Mouse (Mus musculus) gastrocnemius, postnatal 25 days (tissue): ENCODE measurements at regions not wholly inside any gene's neighbourhood (a gene's known extent, or its start where the extent isn't known, plus 50 kb on each side); places are given as distances from the start of the nearest gene placed in this dataset.
"Not testable (repeated sequence)": the region's sequence is repeated elsewhere in the genome, so short reads cannot be mapped to it uniquely, and the experiment has no call there.

ENCODE experiments used
- DNase-seq: peaks from one replicate; pipeline ENCODE4 v3.0.0; 2022

DNA sequence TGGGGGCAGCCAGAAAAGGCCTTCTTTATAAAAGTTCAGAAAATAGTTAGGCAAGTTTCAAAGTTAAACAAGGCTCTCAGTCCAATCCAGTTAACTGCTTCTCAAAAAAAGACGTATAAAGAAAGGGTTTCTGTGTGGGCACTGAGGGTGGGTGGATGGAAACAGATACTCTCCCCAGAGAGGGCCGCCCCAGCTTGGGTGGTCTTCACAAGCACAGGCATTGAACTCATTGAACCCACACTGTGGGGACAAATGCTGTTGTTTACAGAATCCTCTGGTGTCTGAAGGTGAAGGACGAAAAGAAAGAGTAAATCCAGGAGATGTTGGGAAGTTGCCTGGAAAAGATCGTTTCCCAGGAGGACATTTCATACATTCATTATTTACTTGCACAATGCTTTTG is 253.9 kb downstream of the Trib2 start:
- no peak for DNase-seq

DNA sequence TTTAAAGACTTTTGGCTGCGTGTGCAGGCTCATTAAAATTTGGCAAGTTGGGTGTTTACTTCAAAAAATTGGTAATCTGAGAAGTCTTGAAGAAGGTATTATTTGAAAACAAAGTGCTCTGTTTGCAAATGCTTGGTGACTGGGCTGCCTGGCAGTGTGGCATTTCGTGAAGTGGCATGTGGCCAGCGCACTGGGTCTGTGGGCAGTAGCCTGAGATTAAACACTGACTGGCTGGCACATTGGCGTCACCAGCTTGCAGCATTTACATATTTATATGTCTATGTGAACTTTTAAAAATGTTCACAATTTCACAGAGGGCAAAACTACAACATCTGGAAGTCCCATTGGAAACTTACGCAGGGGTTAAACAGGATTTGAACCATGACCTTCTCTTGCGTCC is 261.3 kb downstream of the Trib2 start:
- no peak for DNase-seq

DNA sequence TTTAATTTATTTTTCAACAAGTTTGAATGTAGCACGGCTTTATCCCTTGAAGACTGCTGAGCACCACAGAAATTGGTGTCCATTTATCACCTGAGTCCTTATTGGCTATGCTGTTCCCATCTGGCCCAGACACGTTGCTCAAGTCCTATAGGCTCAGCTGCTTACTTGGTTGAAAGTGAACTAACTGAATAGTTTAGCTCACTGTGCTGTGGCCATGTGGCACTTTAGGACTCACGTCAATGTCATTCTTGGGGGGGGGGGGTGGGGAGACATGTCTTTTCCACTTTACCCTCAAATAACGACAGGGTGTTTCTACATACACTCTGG is 263.1 kb downstream of the Trib2 start:
- DNase-seq: no peak

- DNase-seq: no peak
Measured at GRCm38 (mm10) chr12:15552979-15553680, 263.6 kb downstream of the Trib2 start.

DNA sequence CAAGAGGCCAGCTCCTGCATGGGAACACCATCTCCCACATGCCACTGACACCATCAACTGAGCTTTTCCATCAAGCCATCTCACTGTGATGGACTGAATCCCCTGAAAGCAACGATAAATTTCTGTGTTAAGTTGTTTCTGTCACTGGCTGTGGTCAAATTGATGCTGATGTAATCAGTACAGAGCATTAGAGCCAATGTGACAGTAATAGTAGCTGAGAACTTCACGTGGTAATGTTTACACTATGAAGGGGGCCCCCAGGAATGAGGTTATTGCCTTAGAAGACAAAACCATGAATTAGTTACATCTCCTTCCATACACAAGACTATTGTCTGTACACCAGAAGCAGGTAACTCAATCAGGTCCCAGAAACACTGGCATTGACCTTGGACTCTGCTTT is 264.5 kb downstream of the Trib2 start:
- DNase-seq: no peak

DNA sequence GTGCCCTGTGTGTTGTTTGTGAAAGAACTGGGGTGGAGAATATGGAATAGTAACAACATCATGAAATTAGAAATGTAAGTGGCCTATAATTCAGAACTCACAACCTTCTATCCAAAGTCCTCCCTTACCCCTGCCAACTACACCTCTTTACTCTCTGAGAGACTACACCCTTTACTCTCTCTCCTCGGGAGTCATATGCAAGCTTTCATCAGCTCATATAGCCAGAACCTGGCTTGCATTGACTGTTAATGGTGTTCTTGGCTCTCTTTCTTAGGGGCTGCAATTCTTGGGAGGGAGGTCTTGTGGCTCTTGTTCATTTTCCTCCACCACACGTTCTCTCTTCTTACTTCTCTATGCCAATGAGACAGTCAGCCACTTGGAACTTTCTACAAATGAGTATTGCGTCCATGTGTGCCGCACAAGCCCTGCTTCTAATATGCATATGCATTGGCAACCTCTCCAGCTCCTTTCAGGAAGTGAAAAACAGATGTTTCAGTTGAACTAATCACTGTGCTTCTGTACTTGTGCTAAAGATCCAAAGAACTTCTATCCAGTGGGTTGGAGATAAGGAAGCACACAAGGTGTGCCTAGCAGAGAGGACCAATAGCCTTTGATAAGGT is 265.3 kb downstream of the Trib2 start:
- no peak for DNase-seq

DNA sequence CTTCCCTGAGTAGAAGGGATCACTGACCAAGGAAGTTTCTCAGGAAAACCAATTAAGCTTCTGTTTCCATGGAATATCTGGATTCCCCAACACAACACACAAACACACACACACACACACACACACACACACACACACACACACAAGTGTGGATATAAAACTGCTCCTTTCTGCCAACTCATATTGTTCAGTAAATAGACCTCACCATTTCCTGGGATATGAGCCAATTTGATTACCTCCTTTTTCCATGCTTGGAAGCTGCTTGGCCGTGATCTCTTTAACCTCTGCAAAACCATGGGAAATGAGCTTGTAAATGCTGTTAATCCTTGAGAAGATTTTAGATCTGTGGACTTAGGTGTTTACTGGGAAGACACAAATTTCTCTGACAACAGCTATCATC is 272.4 kb downstream of the Trib2 start:
- DNase-seq: peak; percentile 7

- no peak for DNase-seq
Measured at GRCm38 (mm10) chr12:15542486-15542885, 274.2 kb downstream of the Trib2 start.

DNA sequence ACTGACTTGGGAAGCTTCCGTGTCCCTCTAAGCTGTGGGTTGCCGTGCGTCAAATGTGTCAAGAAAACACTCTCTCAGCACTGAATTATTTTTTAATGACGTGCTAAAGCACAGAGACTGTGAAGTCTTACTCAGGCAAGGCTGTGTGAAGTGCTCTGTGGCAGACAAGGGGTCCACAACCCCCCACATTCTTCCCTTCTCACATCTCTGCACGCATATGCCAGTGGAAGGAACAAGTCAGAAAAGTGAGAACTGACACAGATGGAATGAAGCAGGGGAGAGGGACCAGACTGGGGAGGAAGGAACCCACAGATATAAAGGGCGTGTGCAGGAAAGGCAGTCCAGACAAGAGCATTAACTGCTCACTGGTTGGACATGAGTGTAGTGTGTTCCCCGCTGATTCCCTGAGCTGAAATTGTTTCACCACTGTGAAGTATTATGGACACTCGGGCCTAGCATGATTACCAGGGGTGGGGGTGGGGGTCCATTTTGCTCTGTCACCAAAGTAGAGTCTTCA is 279.8 kb downstream of the Trib2 start:
- DNase-seq: no peak

GRCm38 (mm10) chr12:15536247-15536646 is 280.5 kb downstream of the Trib2 start:
- no peak for DNase-seq

DNA sequence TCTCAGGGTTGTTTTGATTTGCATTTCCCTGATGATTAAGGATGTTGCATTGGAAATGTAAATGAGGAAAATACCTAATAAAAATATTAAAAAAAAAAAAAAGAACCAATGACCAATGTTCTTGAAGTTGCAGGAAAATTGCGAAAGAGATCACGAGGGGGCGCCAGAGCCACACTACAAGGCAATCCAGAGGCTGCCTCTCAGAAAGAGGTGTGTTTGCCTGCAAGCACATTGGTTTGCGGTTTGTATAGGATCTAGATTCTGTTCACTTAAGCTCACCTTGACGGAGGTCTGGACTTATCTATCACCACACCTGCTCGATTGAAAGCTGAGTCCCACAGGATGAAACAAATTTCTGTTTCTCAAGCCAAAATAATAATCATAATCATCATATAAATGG is 280.9 kb downstream of the Trib2 start:
- peak; percentile 54 for DNase-seq

- DNase-seq: no peak
Measured at GRCm38 (mm10) chr12:15520783-15521407, 295.8 kb downstream of the Trib2 start.

DNA sequence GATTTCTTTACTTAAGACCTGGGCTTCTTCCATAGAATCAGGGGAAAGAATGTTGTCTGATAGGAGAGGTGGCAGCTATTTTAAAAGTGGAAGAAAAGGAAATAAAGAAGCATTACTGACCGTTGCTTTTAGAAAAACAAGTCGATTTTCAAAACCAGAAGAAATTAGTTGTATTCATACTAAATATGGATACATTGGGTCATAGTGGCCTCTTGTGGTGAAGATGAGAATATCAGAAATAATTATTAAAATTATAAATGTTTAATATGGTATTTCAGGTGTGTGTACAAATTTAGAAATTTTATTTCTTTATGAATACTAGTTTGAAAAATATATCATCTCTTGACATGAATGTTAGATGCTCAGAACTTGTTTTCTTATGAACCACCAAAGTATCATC is 304.7 kb downstream of the Trib2 start:
- DNase-seq: no peak

DNA sequence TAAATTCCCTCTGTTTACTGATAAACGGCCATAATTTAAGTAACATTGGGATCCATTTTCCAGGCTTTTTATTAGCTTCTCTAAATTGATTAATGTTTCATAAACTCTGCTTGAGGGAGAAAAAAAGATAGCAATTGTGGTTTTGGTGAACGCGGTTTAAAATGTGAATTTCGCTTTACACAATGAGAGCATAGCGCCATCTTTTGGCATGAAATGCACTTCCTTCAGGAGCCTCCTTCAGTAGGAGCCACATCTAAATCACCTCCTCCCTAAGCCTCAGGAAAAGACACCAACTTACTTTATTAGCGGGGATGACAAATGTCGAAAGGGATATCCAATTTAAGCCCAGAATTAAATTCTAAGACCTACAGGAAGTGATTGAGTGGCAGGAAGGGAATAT is 309.1 kb downstream of the Trib2 start:
- no peak for DNase-seq

- no peak for DNase-seq
Measured at GRCm38 (mm10) chr12:15493640-15494039, 323.1 kb downstream of the Trib2 start.

DNA sequence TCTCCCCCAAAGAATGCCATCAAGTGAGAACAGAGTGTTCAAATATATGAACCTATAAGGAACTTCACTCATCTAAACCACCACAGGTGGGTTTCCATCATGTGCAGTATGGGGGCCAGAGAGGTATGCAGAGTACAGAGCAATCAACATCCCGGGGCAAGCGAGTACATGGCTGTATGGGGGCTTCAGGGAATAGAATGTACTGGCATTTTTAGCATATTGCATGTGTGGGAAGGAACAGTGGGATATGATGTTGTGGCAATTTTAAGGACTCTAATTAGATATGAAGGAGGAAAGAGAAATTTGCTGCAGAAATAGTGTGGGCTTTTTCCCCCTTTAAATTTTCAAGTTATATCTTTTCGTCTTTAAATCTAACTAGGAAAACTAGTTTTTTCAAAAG is 344.0 kb downstream of the Trib2 start:
- DNase-seq: no peak

- DNase-seq: no peak
Measured at GRCm38 (mm10) chr12:15459429-15459828, 357.3 kb downstream of the Trib2 start.

GRCm38 (mm10) chr12:15456369-15456768 is 360.4 kb downstream of the Trib2 start:
- DNase-seq: not testable (repeated sequence)

- DNase-seq: no peak
Measured at GRCm38 (mm10) chr12:15455744-15456143, 361.0 kb downstream of the Trib2 start.

GRCm38 (mm10) chr12:15449484-15449883 is 367.2 kb downstream of the Trib2 start:
- DNase-seq: no peak

DNA sequence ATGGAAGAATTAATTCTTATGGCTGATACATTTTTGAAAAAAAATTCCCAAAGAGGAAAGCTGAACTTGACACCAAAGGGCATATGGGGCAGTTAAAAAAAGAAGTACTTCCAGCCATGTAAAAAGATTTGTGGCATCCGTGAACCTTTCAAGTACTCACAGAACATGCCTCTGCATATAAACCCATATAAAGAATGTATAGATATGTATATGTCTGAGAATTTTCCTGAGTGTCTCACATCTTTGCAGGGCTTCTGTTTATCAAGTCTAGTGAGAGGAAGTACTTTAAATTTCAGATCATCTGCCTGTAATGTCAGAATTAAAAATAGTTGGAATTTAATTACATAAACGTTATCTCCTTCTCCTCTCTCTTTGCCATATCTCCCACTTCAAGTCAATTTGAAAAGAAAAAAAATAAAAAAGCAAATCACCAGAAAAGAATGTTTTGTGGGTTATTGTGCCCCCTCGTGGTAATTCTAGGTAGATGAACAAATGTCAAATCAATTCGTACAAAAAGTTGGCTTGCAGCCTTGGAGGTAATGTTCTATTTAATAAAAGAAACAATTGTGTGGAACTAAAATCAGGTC is 400.4 kb downstream of the Trib2 start:
- no peak for DNase-seq

DNA sequence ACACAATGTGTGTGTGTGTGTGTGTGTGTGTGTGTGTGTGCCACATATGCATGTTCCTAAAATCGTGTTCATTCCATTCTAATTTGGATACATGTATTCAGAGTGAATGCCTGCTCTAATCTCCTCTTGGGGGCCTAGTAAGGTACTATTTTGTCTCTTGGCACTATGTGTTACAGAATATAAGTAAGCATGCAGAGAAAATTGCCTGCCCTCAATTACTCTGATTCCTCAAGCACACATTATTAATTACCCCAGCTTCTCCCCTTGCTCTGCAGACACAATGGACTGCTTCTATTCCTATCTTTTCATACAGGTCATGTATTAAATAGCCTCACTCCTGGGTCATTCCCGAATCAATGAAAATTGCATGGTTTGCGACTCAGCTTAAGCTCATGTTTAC is 406.3 kb downstream of the Trib2 start:
- DNase-seq: no peak

GRCm38 (mm10) chr12:15407577-15407976 is 409.1 kb downstream of the Trib2 start:
- DNase-seq: not testable (repeated sequence)
